Mouse (Mus musculus) limb, embryonic 12.5 days (tissue): ENCODE measurements around the gene Spns2. TPM values are rescaled to one million over a fixed set of nuclear protein-coding genes. Genes with fewer than 3 reads are reported as not detected.

Experiments
- ATAC-seq: fragments of 200-750 bp; cut with Nextera tagmentation; 2 replicates; pipeline ENCODE4 v1.8.0; 2017; ENCODE audit warnings: low read depth, moderate TSS enrichment; ENCODE audit not compliant: insufficient number of reproducible peaks, insufficient read depth, low FRiP score, low TSS enrichment
- H3K27ac ChIP-seq: fragments of 300-500 bp; sonication (generic); 2 replicates; pipeline ENCODE4 v1.5.1; 2016; ENCODE audit warnings: mild to moderate bottlenecking, moderate library complexity
- H3K27me3 ChIP-seq: fragments of 300-500 bp; sonication (generic); 2 replicates; pipeline ENCODE4 v1.6.1; 2016; ENCODE audit warnings: mild to moderate bottlenecking, moderate library complexity
- H3K36me3 ChIP-seq: fragments of 300-500 bp; sonication (generic); 2 replicates; pipeline ENCODE4 v1.6.1; 2016; ENCODE audit warnings: mild to moderate bottlenecking, moderate library complexity
- H3K4me1 ChIP-seq: fragments of 300-500 bp; sonication (generic); replicated peaks from 2 replicates; pipeline ENCODE4 v1.6.1; 2016
- H3K4me2 ChIP-seq: fragments of 300-500 bp; sonication (generic); 2 replicates; pipeline ENCODE4 v1.6.1; 2016; ENCODE audit warnings: mild to moderate bottlenecking, moderate library complexity
- H3K4me3 ChIP-seq: fragments of 300-500 bp; sonication (generic); replicated peaks from 2 replicates; pipeline ENCODE4 v1.5.1; 2016; ENCODE audit warnings: mild to moderate bottlenecking
- H3K9ac ChIP-seq: fragments of 300-500 bp; sonication (generic); replicated peaks from 2 replicates; pipeline ENCODE4 v1.6.1; 2016; ENCODE audit warnings: mild to moderate bottlenecking, moderate library complexity
- H3K9me3 ChIP-seq: fragments of 300-500 bp; sonication (generic); 2 replicates; pipeline ENCODE4 v1.6.1; 2016; ENCODE audit warnings: mild to moderate bottlenecking, moderate library complexity
- WGBS: fragments of 180-500 bp; shearing (Covaris S2); methylation state at CpG from one replicate; pipeline ENCODE4 v1.1.7; 2016; 5-methylcytosine and 5-hydroxymethylcytosine counted together
- polyA plus RNA-seq: library from polyadenylated mRNA; unstranded; fragments of >200 nt; fragmentation: Nextera tagmentation; extraction: Ambion mirVana; gene quantifications from 2 replicates; pipeline ENCODE4 v1.2.1, GENCODE M21; 2016

Gene Spns2
- polyA plus RNA-seq, 1 experiment from 2014 or later, result 2.1 TPM

GRCm38 (mm10) chr11:72500139-72500538 is 10.4 kb upstream of the Spns2 start:
- Histone ChIP-seq H3K9me3 (no peaks in the 10 kb centered on the region), H3K27ac (no peak overlapping the region), H3K4me2 (no peak overlapping the region), H3K36me3 (no peaks in the 10 kb centered on the region), H3K4me3 (no peak overlapping the region), H3K27me3 (peaks cover 21% of the 10 kb centered on the region), H3K4me1 (peaks cover 36% of the 10 kb centered on the region), H3K9ac (no peak overlapping the region)
- ATAC-seq, result no peak
- 85% methylated on average over 4 of the region's 4 CpGs for WGBS

DNA sequence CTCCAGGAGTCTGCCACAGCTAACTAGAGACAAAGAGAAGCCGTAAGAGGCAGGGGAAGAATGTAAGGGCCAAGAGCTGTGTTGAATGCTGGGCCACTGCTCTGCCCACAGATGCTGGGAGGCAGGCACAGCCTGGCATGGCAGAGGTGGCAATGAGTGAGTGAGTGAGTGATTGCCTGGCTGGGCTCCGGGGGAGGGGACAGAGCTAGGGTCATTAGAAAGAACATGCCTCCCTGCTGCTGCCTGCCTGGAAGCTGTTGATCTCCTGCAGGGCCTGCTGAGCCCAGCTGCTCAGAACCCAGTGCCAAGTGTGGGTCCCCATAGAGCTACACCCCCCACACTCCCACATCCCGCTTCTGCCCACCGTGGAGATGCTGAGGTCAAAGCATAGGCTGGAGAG is 7.7 kb upstream of the Spns2 start:
- 19% methylated on average over 4 of the region's 4 CpGs for WGBS
- Histone ChIP-seq H3K4me1 (peaks cover 21% of the 10 kb centered on the region), H3K4me2 (no peak overlapping the region), H3K27ac (no peak overlapping the region), H3K9ac (no peak overlapping the region), H3K4me3 (no peak overlapping the region), H3K9me3 (no peaks in the 10 kb centered on the region), H3K27me3 (peaks cover 16% of the 10 kb centered on the region), H3K36me3 (no peaks in the 10 kb centered on the region)
- ATAC-seq, result no peak

- H3K4me2 ChIP-seq, result no peak overlapping the region
- peaks cover 14% of the 10 kb centered on the region for H3K27me3 ChIP-seq
- ATAC-seq, result no peak
- H3K36me3 ChIP-seq, result no peaks in the 10 kb centered on the region
- H3K9me3 ChIP-seq, result no peaks in the 10 kb centered on the region
- 41% methylated on average over 1 of the region's 1 CpGs for whole genome bisulfite sequencing
- no peak overlapping the region for H3K27ac ChIP-seq
- H3K4me3 ChIP-seq, result no peak overlapping the region
- peaks cover 15% of the 10 kb centered on the region for H3K4me1 ChIP-seq
- no peak overlapping the region for H3K9ac ChIP-seq
Measured at GRCm38 (mm10) chr11:72496775-72497174, 7.1 kb upstream of the Spns2 start.

DNA sequence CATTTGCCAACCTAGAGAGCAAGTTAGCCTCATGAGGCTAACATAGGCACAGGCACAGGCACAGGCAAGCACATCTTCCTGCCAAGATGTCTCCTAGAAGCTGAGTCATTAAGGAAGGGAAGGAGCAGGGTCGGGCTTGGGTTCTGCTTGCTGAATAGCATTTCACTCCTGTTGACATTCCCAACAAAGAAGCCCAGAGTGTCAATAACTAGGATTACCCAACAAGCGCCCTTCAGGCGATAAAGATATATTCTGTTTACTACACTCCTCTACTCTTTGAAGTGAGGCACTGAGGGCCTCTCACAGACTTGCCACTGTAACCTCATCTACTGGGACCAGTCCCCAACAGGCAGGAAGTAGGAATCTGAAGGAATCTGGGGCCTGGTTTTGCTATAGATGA is 6.4 kb upstream of the Spns2 start:
- H3K9me3 ChIP-seq, result no peaks in the 10 kb centered on the region
- H3K4me2 ChIP-seq, result no peak overlapping the region
- peaks cover 18% of the 10 kb centered on the region for H3K27me3 ChIP-seq
- no peaks in the 10 kb centered on the region for H3K36me3 ChIP-seq
- no peak overlapping the region for H3K27ac ChIP-seq
- no peak for ATAC-seq
- WGBS, result 39% methylated on average over 3 of the region's 3 CpGs
- H3K4me3 ChIP-seq, result no peak overlapping the region
- no peak overlapping the region for H3K9ac ChIP-seq
- H3K4me1 ChIP-seq, result 0 out of 2 replicates have a peak, but pooled peaks cover 8% of the 10 kb centered on the region

GRCm38 (mm10) chr11:72494046-72494988 is 4.6 kb upstream of the Spns2 start:
- Histone ChIP-seq H3K4me3 (no peak overlapping the region), H3K36me3 (no peaks in the 10 kb centered on the region), H3K4me1 (peaks cover 6% of the 10 kb centered on the region), H3K4me2 (no peak overlapping the region), H3K9ac (no peak overlapping the region), H3K27me3 (peaks cover 32% of the 10 kb centered on the region), H3K9me3 (no peaks in the 10 kb centered on the region), H3K27ac (no peak overlapping the region)
- whole genome bisulfite sequencing, result 51% methylated on average over 8 of the region's 8 CpGs
- ATAC-seq, result no peak

- H3K9ac ChIP-seq, result no peak overlapping the region
- no peaks in the 10 kb centered on the region for H3K9me3 ChIP-seq
- no peak overlapping the region for H3K4me3 ChIP-seq
- peaks cover 17% of the 10 kb centered on the region for H3K4me1 ChIP-seq
- H3K4me2 ChIP-seq, result no peak overlapping the region
- H3K36me3 ChIP-seq, result no peaks in the 10 kb centered on the region
- no peak for ATAC-seq
- H3K27me3 ChIP-seq, result peaks cover 56% of the 10 kb centered on the region
- H3K27ac ChIP-seq, result no peak overlapping the region
- WGBS, result 75% methylated on average over 15 of the region's 15 CpGs
Measured at GRCm38 (mm10) chr11:72491130-72491960, 1.6 kb upstream of the Spns2 start.

DNA sequence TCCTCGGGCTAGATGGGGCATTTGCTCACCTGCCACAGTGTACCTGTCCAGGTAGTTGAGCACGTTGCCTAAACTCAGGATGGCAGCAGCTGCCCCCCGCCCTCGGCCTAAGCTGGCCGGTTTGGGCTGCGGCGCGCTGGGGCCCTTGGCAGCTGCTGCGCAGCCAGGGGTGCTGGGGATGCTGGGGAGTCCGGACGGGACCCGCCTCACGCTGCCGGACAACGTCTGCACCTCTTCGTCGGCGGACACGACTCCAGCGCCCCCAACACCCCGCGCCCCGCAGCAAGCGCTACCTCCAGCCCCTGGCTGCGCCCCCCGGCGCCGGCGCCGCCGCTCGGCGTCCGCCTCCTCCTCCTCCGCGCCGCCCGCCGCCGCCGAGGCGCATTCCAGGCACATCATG is 307 bp downstream of the Spns2 start:
- peaks cover 65% of the 10 kb centered on the region for H3K27me3 ChIP-seq

DNA sequence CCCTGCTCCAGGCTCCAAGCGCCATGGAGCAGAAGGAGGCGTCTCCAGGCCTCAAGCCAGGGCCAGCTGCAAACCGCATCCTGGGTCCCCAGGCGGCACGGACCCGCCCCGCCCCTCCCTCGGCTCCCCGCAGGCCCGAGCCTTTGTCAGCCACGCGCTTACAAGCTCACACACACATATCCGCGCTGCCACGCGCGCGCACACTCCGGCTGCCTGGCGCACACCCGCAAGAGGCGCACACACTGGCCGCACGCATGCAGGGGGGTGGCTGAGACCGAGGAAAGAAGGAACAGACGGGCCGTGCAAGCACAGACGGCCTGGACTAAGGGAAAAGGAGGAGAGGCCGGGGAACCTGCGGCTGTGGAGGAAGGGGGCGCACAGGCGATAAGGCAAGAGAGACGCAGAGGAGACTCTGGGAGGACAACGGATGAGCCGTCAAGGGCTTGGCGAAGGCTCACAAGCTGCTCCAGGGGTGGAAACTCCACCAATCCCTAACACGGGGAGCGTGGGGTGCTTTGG is 892 bp downstream of the Spns2 start:
- ATAC-seq, result peak; percentile 35; the same call in 1 of the 2 replicates
- H3K9me3 ChIP-seq, result no peaks in the 10 kb centered on the region

More for the DNA sequence above, 307 bp downstream of the Spns2 start:
- H3K4me2 ChIP-seq, result peak overlapping the region; percentile 97
- peak; percentile 1 for ATAC-seq
- H3K36me3 ChIP-seq, result no peaks in the 10 kb centered on the region
- H3K4me1 ChIP-seq, result peaks cover 17% of the 10 kb centered on the region
- under 1% methylated on average over 38 of the region's 42 CpGs for WGBS
- peak overlapping the region; percentile 62 for H3K4me3 ChIP-seq
- no peaks in the 10 kb centered on the region for H3K9me3 ChIP-seq
- H3K27ac ChIP-seq, result no peak overlapping the region
- H3K9ac ChIP-seq, result peak overlapping the region; percentile 63

DNA sequence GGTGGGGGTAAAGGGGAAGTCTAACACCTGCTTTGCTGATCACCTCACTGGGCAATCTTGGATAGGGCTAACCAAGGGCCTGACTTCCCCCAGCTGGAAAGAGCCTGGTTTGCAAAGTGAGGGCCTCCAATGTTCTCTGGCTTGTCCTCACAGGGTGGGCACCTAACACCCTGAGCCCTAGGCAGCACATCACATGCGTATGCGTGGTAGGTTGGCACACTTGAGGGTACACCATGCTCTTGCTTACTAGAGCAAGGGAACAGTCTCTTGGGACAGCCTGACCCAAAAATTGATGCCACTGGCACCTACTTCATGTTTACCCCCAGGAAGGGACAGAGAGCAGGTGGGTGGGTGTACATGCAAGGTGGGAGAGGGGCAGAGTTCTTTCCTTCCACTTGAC is 2.0 kb downstream of the Spns2 start:
- Histone ChIP-seq H3K4me2 (peak overlapping the region; percentile 97; the same call in 1 of the 2 replicates), H3K27me3 (peaks cover 65% of the 10 kb centered on the region), H3K4me3 (no peak overlapping the region), H3K27ac (no peak overlapping the region), H3K9ac (no peak overlapping the region), H3K9me3 (no peaks in the 10 kb centered on the region), H3K4me1 (peaks cover 17% of the 10 kb centered on the region), H3K36me3 (no peaks in the 10 kb centered on the region)
- ATAC-seq, result no peak
- WGBS, result 89% methylated on average over 2 of the region's 2 CpGs

More for the DNA sequence above, 892 bp downstream of the Spns2 start:
- H3K4me1 ChIP-seq, result peaks cover 17% of the 10 kb centered on the region
- H3K36me3 ChIP-seq, result no peaks in the 10 kb centered on the region
- H3K4me2 ChIP-seq, result peak overlapping the region; percentile 97
- no peak overlapping the region for H3K27ac ChIP-seq
- H3K4me3 ChIP-seq, result peak overlapping the region; percentile 62
- H3K27me3 ChIP-seq, result peaks cover 65% of the 10 kb centered on the region
- peak overlapping the region; percentile 63 for H3K9ac ChIP-seq
- 1% methylated on average over 38 of the region's 38 CpGs for WGBS

DNA sequence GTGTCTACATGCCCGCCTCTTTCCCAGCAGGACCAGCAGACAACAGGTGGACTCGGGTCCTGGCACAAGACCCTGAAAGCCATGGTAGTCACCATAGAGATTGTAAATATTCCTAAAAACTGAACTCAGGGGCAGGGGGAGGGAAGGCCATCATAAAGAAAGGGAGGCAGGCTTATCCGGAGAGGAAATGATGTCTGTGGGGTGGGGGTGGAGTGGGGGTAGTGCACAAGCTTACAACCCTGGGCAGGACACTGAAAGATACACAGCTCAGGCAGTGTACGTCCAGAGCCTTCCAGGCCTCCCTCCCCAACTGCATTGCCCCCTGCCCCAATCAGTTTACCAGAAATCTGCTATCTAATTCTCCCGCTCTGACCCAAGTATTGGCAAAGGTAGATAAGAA is 2.5 kb downstream of the Spns2 start:
- Histone ChIP-seq H3K36me3 (no peaks in the 10 kb centered on the region), H3K4me3 (no peak overlapping the region), H3K9me3 (no peaks in the 10 kb centered on the region), H3K4me1 (peaks cover 17% of the 10 kb centered on the region), H3K9ac (no peak overlapping the region), H3K27me3 (peaks cover 61% of the 10 kb centered on the region), H3K27ac (no peak overlapping the region), H3K4me2 (0 out of 2 replicates have a peak overlapping the region, but pooled peaks have one; percentile 97)
- no peak for ATAC-seq
- WGBS, result 59% methylated on average over 5 of the region's 5 CpGs

- no peaks in the 10 kb centered on the region for H3K36me3 ChIP-seq
- H3K4me3 ChIP-seq, result no peak overlapping the region
- H3K4me2 ChIP-seq, result no peak overlapping the region
- WGBS, result 70% methylated on average over 11 of the region's 11 CpGs
- H3K4me1 ChIP-seq, result peaks cover 17% of the 10 kb centered on the region
- ATAC-seq, result no peak
- no peak overlapping the region for H3K9ac ChIP-seq
- H3K27me3 ChIP-seq, result peaks cover 55% of the 10 kb centered on the region
- no peak overlapping the region for H3K27ac ChIP-seq
- H3K9me3 ChIP-seq, result no peaks in the 10 kb centered on the region
Measured at GRCm38 (mm10) chr11:72485960-72486359, 3.7 kb downstream of the Spns2 start.
